Mouse (Mus musculus) spleen, adult 2 months (tissue): ENCODE data around the gene Heg1.

Experiments
- CTCF ChIP-seq: fragments of 200-500 bp; IDR thresholded peaks from 2 replicates; pipeline ENCODE4 v1.5.1; 2011; ENCODE audit warnings: mild to moderate bottlenecking, inconsistent platforms; ENCODE audit not compliant: insufficient read depth, insufficient read length, insufficient replicate concordance; ENCODE audit errors: extremely low read depth
- POLR2A ChIP-seq: fragments of 200-500 bp; IDR thresholded peaks from 2 replicates; pipeline ENCODE4 v1.6.1; 2011; ENCODE audit warnings: low read depth, low read length, inconsistent platforms

DNA sequence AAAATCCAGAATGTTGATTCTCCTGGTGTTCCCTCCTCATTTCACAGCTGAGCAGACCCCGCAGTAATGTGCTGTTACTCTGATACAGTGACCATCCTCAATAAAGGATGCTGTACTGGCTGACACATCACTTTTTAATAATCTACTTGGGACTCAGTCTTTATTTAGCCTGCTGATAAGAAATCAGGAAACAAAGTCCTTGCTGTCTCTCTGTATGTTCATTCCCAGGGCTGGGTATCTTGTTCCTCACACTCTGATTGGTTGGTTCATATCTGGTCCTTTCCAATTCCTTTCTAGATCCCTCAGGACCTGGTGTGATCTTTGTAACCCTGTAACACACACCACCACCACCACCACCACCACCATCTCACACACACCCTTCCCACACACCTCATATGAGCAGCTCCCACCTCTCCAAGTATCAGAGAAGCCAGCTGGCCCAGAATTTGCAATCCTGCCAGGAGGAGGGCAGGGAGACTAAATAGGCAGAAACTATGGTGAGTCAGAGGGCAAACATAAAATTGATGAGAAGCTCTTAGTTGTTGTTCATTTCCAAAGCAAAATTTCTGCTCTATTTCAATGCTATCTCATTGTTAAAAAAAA lies 91.7 kb downstream of the Heg1 start:
- TF ChIP-seq CTCF (no peak), POLR2A (no peak)
